In genomic region chr11:69913554-69914371, GRCm38 (mm10) we compare ENCODE assay signal across 8 mouse cellular contexts. TPM values are rescaled to one million over a fixed set of nuclear protein-coding genes. Genes with fewer than 3 reads are reported as not detected.
DNase-seq lines count a peak whose midpoint lies in the region; ATAC-seq lines count a peak whose summit lies in the region.

TSS of gene Gps2 (plus strand) at chr11:69913888.

- H3K4me2 ChIP-seq in intestine, embryonic 15.5 days (replicated peaks), result peak within 1 kb of the TSS; percentile 96

- intact Hi-C loops in gastrocnemius, postnatal 36 days (cut with DNase I), result no loop called here
- intact Hi-C loops in left cerebral cortex, postnatal 14 days (cut with DNase I), result loop anchor here (5.0 kb wide), 1 partner anchor 241 kb away; the partner anchor contains the start of gene Eif4a1

- H3K4me1 ChIP-seq in intestine, embryonic 15.5 days (replicated peaks), result peaks cover 29% of the 10 kb centered on the region

- H3K27me3 ChIP-seq in intestine, embryonic 15.5 days (replicated peaks), result no peaks in the 10 kb centered on the region

- 2% methylated on average over 61 of the region's 61 CpGs for WGBS in intestine, embryonic 15.5 days

- H3K36me3 ChIP-seq in intestine, embryonic 15.5 days, result peaks cover 63% of the 10 kb centered on the region

- peak; percentile 91 for ATAC-seq in intestine, embryonic 15.5 days
- peak; percentile 54 for ATAC-seq in megakaryocyte-erythroid progenitor cell, adult 5-6 weeks (replicated peaks; ENCODE audit: low FRiP score, low TSS enrichment, poor library complexity, severe bottlenecking)

- peak within 1 kb of the TSS; percentile 73 for H3K27ac ChIP-seq in intestine, embryonic 15.5 days

- H3K9me3 ChIP-seq in intestine, embryonic 15.5 days, result no peaks in the 10 kb centered on the region

- peak within 1 kb of the TSS; percentile 96 for H3K9ac ChIP-seq in intestine, embryonic 15.5 days

- peak; percentile 89 for DNase-seq in adrenal gland, adult 8-10 months
- DNase-seq in embryo, embryonic 11.5 days (ENCODE audit: low read depth, low spot score), result peak; percentile 89
- DNase-seq in gastrocnemius, postnatal 36 days, result peak; percentile 85 to 88
- peak; percentile 92 to 95 for DNase-seq in left cerebral cortex, postnatal 14 days (ENCODE audit: low spot score in 2 of 2)
- peak; percentile 94 for DNase-seq in right cerebral cortex, postnatal 25 days
- DNase-seq in urinary bladder, postnatal 36 days (ENCODE audit: low spot score in 2 of 2), result peak; percentile 89 to 92

- H3K4me3 ChIP-seq in intestine, embryonic 15.5 days (replicated peaks), result peak within 1 kb of the TSS; percentile 91

RNA-seq across cellular contexts. Expression of gene Gps2, which starts in this region (rescaled TPM):
- total RNA-seq in adrenal gland, adult 8-10 months (2022), result 10 to 100 TPM; 44.0 to 72.7 (median 52.0) TPM
- 10 to 100 TPM; 33.9 to 42.5 TPM for total RNA-seq in gastrocnemius, postnatal 36 days (2021)
- 68.1 and 68.5 TPM in 2 replicates for polyA plus RNA-seq in intestine, embryonic 15.5 days (2015; fragmentation: Nextera tagmentation; extraction: Ambion mirVana)
- total RNA-seq in left cerebral cortex, postnatal 14 days (2021), result 10 to 100 TPM; 24.9 to 26.0 TPM
- total RNA-seq in megakaryocyte-erythroid progenitor cell, adult 5-6 weeks (2014; fragmentation: Nextera tagmentation), result 155 and 190 TPM in 2 replicates
- 53.7 and 106 TPM in 2 replicates for total RNA-seq in megakaryocyte-erythroid progenitor cell, adult 5-6 weeks (2017)

Comparison
In these comparisons a context has a peak if more than half of its experiments do, and no peak if none do; other contexts are left out.
1. Peak in every context shown above with its lines: DNase-seq, ATAC-seq, H3K4me3 ChIP-seq and H3K27ac ChIP-seq.